Mouse (Mus musculus): ENCODE data around the gene Atxn7l1.

GRCm38 (mm10) chr12:33364511-33364910 is 217.0 kb downstream of the Atxn7l1 start:
- TF ChIP-seq CTCF (IDR thresholded peaks at IDR 0.05; ENCODE audit: extremely low read depth, insufficient read depth, insufficient read length, insufficient replicate concordance) (no peak), POLR2A (IDR thresholded peaks at IDR 0.05; ENCODE audit: low read depth, low read length) (no peak)

Data from spleen, adult 2 months (tissue).